ENCODE assay signal across 18 mouse cellular contexts in genomic region chr5:120190001-120190582, GRCm38 (mm10).
DNase-seq lines count a peak whose midpoint lies in the region; ATAC-seq lines count a peak whose summit lies in the region.
"Had no signal": no experiment of that assay in that cellular context is flagged by ENCODE, and none has a peak within 500 bp of the region (broad histone marks: within the 10 kb centered on the region; RNA-seq: fewer than 3 reads in every experiment).

No protein-coding gene starts in this region.

- WGBS in kidney, embryonic 16.5 days, result 85% methylated on average over 13 of the region's 14 CpGs
- WGBS in kidney, embryonic 15.5 days, result 88% methylated on average over 14 of the region's 14 CpGs
- WGBS in forebrain, embryonic 13.5 days, result 55% methylated on average over 14 of the region's 14 CpGs
- 62% methylated on average over 14 of the region's 14 CpGs for WGBS in midbrain, embryonic 15.5 days

- H3K4me1 ChIP-seq in kidney, embryonic 16.5 days (ENCODE audit: insufficient read depth, low read length), result peaks cover 3% of the 10 kb centered on the region; the same call in 1 of the 2 replicates
- peaks cover 7% of the 10 kb centered on the region; the same call in 1 of the 2 replicates for H3K4me1 ChIP-seq in kidney, embryonic 15.5 days
- H3K4me1 ChIP-seq in forebrain, embryonic 13.5 days, result peaks cover 60% of the 10 kb centered on the region
- H3K4me1 ChIP-seq in midbrain, embryonic 15.5 days, result peaks cover 62% of the 10 kb centered on the region

- peak; percentile 73 for DNase-seq in cerebellum, adult 11-12 months
- DNase-seq in cerebellum, adult 11 months, result no peak
- DNase-seq in layer of hippocampus, adult 11-12 months (ENCODE audit: low spot score), result no peak
- no peak for DNase-seq in kidney, adult 11 months
- DNase-seq: gastrocnemius, postnatal 10 days; heart, postnatal 10 days; kidney, postnatal 25 days; right cerebral cortex, adult 18-20 months; spleen, adult 18-20 months; thymus, postnatal 14 days had no signal

- H3K36me3 ChIP-seq in kidney, embryonic 16.5 days (ENCODE audit: insufficient read depth, low read length), result peaks cover 7% of the 10 kb centered on the region; the same call in 1 of the 2 replicates
- peaks cover 12% of the 10 kb centered on the region for H3K36me3 ChIP-seq in kidney, embryonic 15.5 days
- H3K36me3 ChIP-seq in forebrain, embryonic 13.5 days (ENCODE audit: poor library complexity, severe bottlenecking), result no peaks in the 10 kb centered on the region
- no peaks in the 10 kb centered on the region for H3K36me3 ChIP-seq in midbrain, embryonic 15.5 days (replicated peaks)
- H3K36me3 ChIP-seq: intestine, embryonic 15.5 days; lung, embryonic 15.5 days had no signal

- no peak overlapping the region for H3K27ac ChIP-seq in kidney, embryonic 16.5 days (ENCODE audit: low read length)
- no peak overlapping the region for H3K27ac ChIP-seq in kidney, embryonic 15.5 days
- H3K27ac ChIP-seq in forebrain, embryonic 13.5 days, result peak overlapping the region; percentile 44
- H3K27ac ChIP-seq in midbrain, embryonic 15.5 days, result peak overlapping the region; percentile 54
- H3K27ac ChIP-seq: embryonic facial prominence, embryonic 13.5 days; intestine, embryonic 15.5 days; lung, embryonic 15.5 days had no signal

- no peak overlapping the region for H3K4me2 ChIP-seq in kidney, embryonic 16.5 days (replicated peaks; ENCODE audit: low read depth, low read length)
- H3K4me2 ChIP-seq in kidney, embryonic 15.5 days, result no peak overlapping the region
- H3K4me2 ChIP-seq in forebrain, embryonic 13.5 days, result no peak overlapping the region
- no peak overlapping the region for H3K4me2 ChIP-seq in midbrain, embryonic 15.5 days
- H3K4me2 ChIP-seq: embryonic facial prominence, embryonic 13.5 days; intestine, embryonic 15.5 days; lung, embryonic 15.5 days had no signal

- H3K9ac ChIP-seq in kidney, embryonic 16.5 days (replicated peaks; ENCODE audit: low read length), result 0 out of 2 replicates have a peak overlapping the region, but pooled peaks have one; percentile 8
- H3K9ac ChIP-seq in kidney, embryonic 15.5 days, result no peak overlapping the region
- H3K9ac ChIP-seq in forebrain, embryonic 13.5 days, result 0 out of 2 replicates have a peak overlapping the region, but pooled peaks have one; percentile 37
- H3K9ac ChIP-seq in midbrain, embryonic 15.5 days, result no peak overlapping the region
- H3K9ac ChIP-seq: embryonic facial prominence, embryonic 13.5 days; intestine, embryonic 15.5 days; lung, embryonic 15.5 days had no signal

- no peaks in the 10 kb centered on the region for H3K9me3 ChIP-seq in kidney, embryonic 16.5 days (ENCODE audit: low read length)
- no peaks in the 10 kb centered on the region for H3K9me3 ChIP-seq in kidney, embryonic 15.5 days (replicated peaks)
- no peaks in the 10 kb centered on the region for H3K9me3 ChIP-seq in forebrain, embryonic 13.5 days (replicated peaks)
- H3K9me3 ChIP-seq in midbrain, embryonic 15.5 days, result no peaks in the 10 kb centered on the region
- H3K9me3 ChIP-seq: embryonic facial prominence, embryonic 13.5 days; intestine, embryonic 15.5 days; lung, embryonic 15.5 days had no signal

- ATAC-seq in kidney, embryonic 16.5 days (ENCODE audit: low FRiP score, low TSS enrichment), result no peak
- ATAC-seq in kidney, embryonic 15.5 days (replicated peaks; ENCODE audit: low FRiP score), result no peak
- no peak for ATAC-seq in forebrain, embryonic 13.5 days
- 0 out of 2 replicates have a peak, but pooled peaks have one; percentile 18 for ATAC-seq in midbrain, embryonic 15.5 days (replicated peaks)
- ATAC-seq: activated CD4-positive, CD25-positive, alpha-beta regulatory T cell, adult 4 months; intestine, embryonic 15.5 days had no signal

- H3K27me3 ChIP-seq in kidney, embryonic 16.5 days (ENCODE audit: insufficient read depth, low read length), result no peaks in the 10 kb centered on the region
- no peaks in the 10 kb centered on the region for H3K27me3 ChIP-seq in kidney, embryonic 15.5 days
- H3K27me3 ChIP-seq in forebrain, embryonic 13.5 days, result no peaks in the 10 kb centered on the region
- no peaks in the 10 kb centered on the region for H3K27me3 ChIP-seq in midbrain, embryonic 15.5 days (replicated peaks)
- H3K27me3 ChIP-seq: embryonic facial prominence, embryonic 13.5 days; intestine, embryonic 15.5 days; lung, embryonic 15.5 days had no signal

- no peak overlapping the region for H3K4me3 ChIP-seq in kidney, embryonic 16.5 days (ENCODE audit: low read length)
- H3K4me3 ChIP-seq in kidney, embryonic 15.5 days (replicated peaks), result no peak overlapping the region
- no peak overlapping the region for H3K4me3 ChIP-seq in forebrain, embryonic 13.5 days
- H3K4me3 ChIP-seq in midbrain, embryonic 15.5 days, result no peak overlapping the region
- H3K4me3 ChIP-seq: embryonic facial prominence, embryonic 13.5 days; intestine, embryonic 15.5 days; lung, embryonic 15.5 days had no signal

Comparison
In these comparisons a context has a peak if more than half of its experiments do, and no peak if none do; other contexts are left out.
1. H3K9ac ChIP-seq: peak in kidney, embryonic 16.5 days (single experiment) and forebrain, embryonic 13.5 days (single experiment); none in kidney, embryonic 15.5 days (single experiment) and midbrain, embryonic 15.5 days (single experiment).
2. H3K27ac ChIP-seq: peak in forebrain, embryonic 13.5 days (single experiment) and midbrain, embryonic 15.5 days (single experiment); none in kidney, embryonic 16.5 days (single experiment) and kidney, embryonic 15.5 days (single experiment).